Mouse (Mus musculus) limb, embryonic 15.5 days (tissue): ENCODE data around the gene Slc41a1. TPM values are rescaled to one million over a fixed set of nuclear protein-coding genes. Genes with fewer than 3 reads are reported as not detected.

Experiments used
- ATAC-seq: fragments of 200-750 bp; cut with Nextera tagmentation; 2 replicates; pipeline ENCODE4 v1.8.0; 2017; ENCODE audit warnings: low read depth, moderate TSS enrichment; ENCODE audit not compliant: insufficient number of reproducible peaks, low FRiP score, low TSS enrichment
- H3K27ac ChIP-seq: fragments of 300-500 bp; sonication (generic); 2 replicates; pipeline ENCODE4 v1.5.1; 2015; ENCODE audit warnings: moderate library complexity, mild to moderate bottlenecking, inconsistent platforms
- H3K27me3 ChIP-seq: fragments of 300-500 bp; sonication (generic); 2 replicates; pipeline ENCODE4 v1.6.1; 2015; ENCODE audit warnings: inconsistent platforms
- H3K36me3 ChIP-seq: fragments of 300-500 bp; sonication (generic); 2 replicates; pipeline ENCODE4 v1.6.1; 2015; ENCODE audit warnings: inconsistent platforms
- H3K4me1 ChIP-seq: fragments of 300-500 bp; sonication (generic); 2 replicates; pipeline ENCODE4 v1.6.1; 2015; ENCODE audit warnings: inconsistent platforms
- H3K4me2 ChIP-seq: fragments of 300-500 bp; sonication (generic); 2 replicates; pipeline ENCODE4 v1.6.1; 2015; ENCODE audit warnings: mild to moderate bottlenecking, inconsistent platforms
- H3K4me3 ChIP-seq: fragments of 300-500 bp; sonication (generic); 2 replicates; pipeline ENCODE4 v1.5.1; 2015; ENCODE audit warnings: mild to moderate bottlenecking, inconsistent platforms
- H3K9ac ChIP-seq: fragments of 300-500 bp; sonication (generic); 2 replicates; pipeline ENCODE4 v1.6.1; 2015; ENCODE audit warnings: inconsistent platforms
- H3K9me3 ChIP-seq: fragments of 300-500 bp; sonication (generic); 2 replicates; pipeline ENCODE4 v1.6.1; 2016; ENCODE audit warnings: inconsistent platforms
- WGBS: fragments of 180-500 bp; shearing (Covaris S2); methylation state at CpG from one replicate; pipeline ENCODE4 v1.1.7; 2015; 5-methylcytosine and 5-hydroxymethylcytosine counted together
- polyA plus RNA-seq: library from polyadenylated mRNA; unstranded; fragments of >200 nt; fragmentation: Nextera tagmentation; extraction: Ambion mirVana; gene quantifications from 2 replicates; pipeline ENCODE4 v1.2.1, GENCODE M21; 2015

The Slc41a1 gene
- polyA plus RNA-seq, 1 experiment from 2014 or later: 16.4 TPM

DNA sequence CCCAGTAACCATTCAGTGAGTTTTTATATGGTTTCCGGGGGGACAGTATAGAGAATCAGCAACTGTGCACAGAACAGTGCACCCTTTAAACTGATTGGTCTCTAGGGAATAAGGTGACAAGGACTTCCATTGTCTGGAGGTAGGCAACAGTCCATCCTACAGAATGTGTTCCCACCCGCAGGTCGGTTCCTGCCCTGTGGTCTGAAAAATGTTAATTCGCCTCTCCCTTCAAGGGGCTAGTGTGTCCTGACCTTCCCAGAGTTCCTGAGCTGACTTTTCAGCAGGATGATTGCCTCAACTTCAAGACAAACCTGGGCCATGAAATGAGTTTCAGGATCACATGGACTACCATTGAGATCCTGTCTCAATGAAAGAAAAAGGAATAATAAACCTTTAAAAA is 64.1 kb downstream of the Slc41a1 start:
- no peaks in the 10 kb centered on the region for H3K36me3 ChIP-seq
- H3K27ac ChIP-seq: no peak overlapping the region
- no peaks in the 10 kb centered on the region for H3K9me3 ChIP-seq
- WGBS: 65% methylated on average over 4 of the region's 4 CpGs
- H3K4me3 ChIP-seq: no peak overlapping the region
- H3K27me3 ChIP-seq: no peaks in the 10 kb centered on the region
- H3K4me2 ChIP-seq: no peak overlapping the region
- ATAC-seq: no peak
- no peak overlapping the region for H3K9ac ChIP-seq
- H3K4me1 ChIP-seq: no peaks in the 10 kb centered on the region

Other genes with a start within 250 kb of the Slc41a1 start
- gene Avpr1b, start 228.3 kb upstream of the Slc41a1 start, polyA plus RNA-seq: not detected in 2 replicates
- gene Ctse, start 189.2 kb upstream of the Slc41a1 start, polyA plus RNA-seq: 0.40 and 0.42 TPM in 2 replicates
- gene Rab7b, start 138.8 kb upstream of the Slc41a1 start, polyA plus RNA-seq: 14.0 and 15.0 TPM in 2 replicates
- gene Slc26a9, start 83.5 kb upstream of the Slc41a1 start, polyA plus RNA-seq: 0.05 and 0.29 TPM in 2 replicates
- 0.24 and 0.29 TPM in 2 replicates for gene Pm20d1, start 30.1 kb upstream of the Slc41a1 start, polyA plus RNA-seq
- 29.8 and 30.1 TPM in 2 replicates for gene Rab29, start 39.7 kb downstream of the Slc41a1 start, polyA plus RNA-seq
- gene Nucks1, start 83.0 kb downstream of the Slc41a1 start, polyA plus RNA-seq: 57.1 and 68.4 TPM in 2 replicates
- 13.9 and 14.2 TPM in 2 replicates for gene Slc45a3, start 135.5 kb downstream of the Slc41a1 start, polyA plus RNA-seq
- 24.3 and 24.4 TPM in 2 replicates for gene Elk4, start 180.1 kb downstream of the Slc41a1 start, polyA plus RNA-seq
- gene Mfsd4a, start 240.6 kb downstream of the Slc41a1 start, polyA plus RNA-seq: 11.7 and 14.7 TPM in 2 replicates